ENCODE assay signal across 33 mouse cellular contexts in genomic region chr7:43326223-43326780, GRCm38 (mm10). TPM values are rescaled to one million over a fixed set of nuclear protein-coding genes. Genes with fewer than 3 reads are reported as not detected.
DNase-seq lines count a peak whose midpoint lies in the region; ATAC-seq and TF ChIP-seq lines count a peak whose summit lies in the region.
"Had no signal": no experiment of that assay in that cellular context is flagged by ENCODE, and none has a peak within 500 bp of the region (broad histone marks: within the 10 kb centered on the region; RNA-seq: fewer than 3 reads in every experiment).

No protein-coding gene starts in this region.

- no peak overlapping the region for H3K4me2 ChIP-seq in midbrain, postnatal 0 days (ENCODE audit: low read depth, low read length, poor library complexity, severe bottlenecking)
- no peak overlapping the region for H3K4me2 ChIP-seq in heart, embryonic 12.5 days
- H3K4me2 ChIP-seq: embryonic facial prominence, embryonic 13.5 days; hindbrain, embryonic 14.5 days; limb, embryonic 13.5 days; liver, embryonic 12.5 days; midbrain, embryonic 12.5 days had no signal

- no peaks in the 10 kb centered on the region for H3K36me3 ChIP-seq in ES-E14 (ENCODE audit: control insufficient read depth, insufficient read depth, low read length, poor library complexity, severe bottlenecking)
- no peaks in the 10 kb centered on the region for H3K36me3 ChIP-seq in midbrain, postnatal 0 days (ENCODE audit: insufficient read depth, low read length)
- H3K36me3 ChIP-seq in heart, embryonic 12.5 days: no peaks in the 10 kb centered on the region
- H3K36me3 ChIP-seq: embryonic facial prominence, embryonic 13.5 days; G1E; limb, embryonic 13.5 days; liver, embryonic 12.5 days; midbrain, embryonic 12.5 days had no signal

- H3K27ac ChIP-seq in ES-E14 (ENCODE audit: insufficient read depth, low read depth, low read length, poor library complexity, severe bottlenecking): no peak overlapping the region; the same call in 1 of the 2 replicates
- H3K27ac ChIP-seq in midbrain, postnatal 0 days (ENCODE audit: low read depth, low read length): no peak overlapping the region
- H3K27ac ChIP-seq in heart, embryonic 12.5 days (ENCODE audit: poor library complexity, severe bottlenecking): no peak overlapping the region
- H3K27ac ChIP-seq: embryonic facial prominence, embryonic 13.5 days; hindbrain, embryonic 14.5 days; kidney, postnatal 0 days; limb, embryonic 13.5 days; liver, embryonic 12.5 days; midbrain, embryonic 12.5 days had no signal

- in situ Hi-C loops in ES-E14 (cut with MboI; ENCODE audit: low sequenced_read_pairs in 2 of 2, unreplicated experiment in 2 of 2): no loop called here

- H3K4me3 ChIP-seq in ES-E14 (ENCODE audit: insufficient read depth in 1 of 2, low read depth in 1 of 2, low read length in 2 of 2, poor library complexity in 1 of 2, severe bottlenecking in 1 of 2): peak overlapping the region; percentile 38 to 49
- H3K4me3 ChIP-seq in midbrain, postnatal 0 days (ENCODE audit: low read depth, low read length): no peak overlapping the region
- no peak overlapping the region for H3K4me3 ChIP-seq in heart, embryonic 12.5 days
- H3K4me3 ChIP-seq: embryonic facial prominence, embryonic 13.5 days; erythroblast, embryonic 14.5 days; limb, embryonic 13.5 days; liver, embryonic 12.5 days; midbrain, embryonic 12.5 days had no signal

- H3K4me1 ChIP-seq in ES-E14 (ENCODE audit: control insufficient read depth in 2 of 2, insufficient read depth in 2 of 2, low read length in 2 of 2, poor library complexity in 1 of 2): peaks cover 2% of the 10 kb centered on the region in 2 experiments; a peak in 2 of 4 replicates
- H3K4me1 ChIP-seq in midbrain, postnatal 0 days (ENCODE audit: insufficient read depth, low read length): no peaks in the 10 kb centered on the region
- H3K4me1 ChIP-seq in heart, embryonic 12.5 days (replicated peaks): no peaks in the 10 kb centered on the region
- H3K4me1 ChIP-seq: embryonic facial prominence, embryonic 13.5 days; limb, embryonic 13.5 days; liver, embryonic 12.5 days; midbrain, embryonic 12.5 days had no signal

- H3K27me3 ChIP-seq in midbrain, postnatal 0 days (ENCODE audit: insufficient read depth, low read length): no peaks in the 10 kb centered on the region
- H3K27me3 ChIP-seq in heart, embryonic 12.5 days (replicated peaks): no peaks in the 10 kb centered on the region
- H3K27me3 ChIP-seq: embryonic facial prominence, embryonic 13.5 days; limb, embryonic 13.5 days; liver, embryonic 12.5 days; midbrain, embryonic 12.5 days had no signal

- no peak for TF ChIP-seq CTCF in midbrain, postnatal 0 days (IDR thresholded peaks at IDR 0.05)

- peak; percentile 40 to 64 for DNase-seq in right cerebral cortex, postnatal 10 days (ENCODE audit: low spot score in 2 of 2)
- DNase-seq in right cerebral cortex, postnatal 25 days: no peak
- DNase-seq in ES-E14 (ENCODE audit: low read depth, low spot score): no peak
- peak; percentile 17 to 46 for DNase-seq in layer of hippocampus, adult 8-10 months (ENCODE audit: low spot score in 2 of 2)
- no peak for DNase-seq in midbrain, postnatal 0 days (ENCODE audit: low spot score)
- DNase-seq in thymus, postnatal 4 days: no peak
- DNase-seq: adrenal gland, adult 8-10 months; cerebellum, adult 2 months; cerebellum, postnatal 36 days; embryo, embryonic 11 days; gastrocnemius, postnatal 14 days; heart, adult 18-20 months; kidney, adult 2 months; lung, adult 2 months; lung, postnatal 14 days; right cerebral cortex, postnatal 14 days; thymus, postnatal 25 days had no signal

- no peak for ATAC-seq in midbrain, postnatal 0 days (ENCODE audit: low FRiP score)
- no peak for ATAC-seq in heart, embryonic 12.5 days (ENCODE audit: insufficient number of reproducible peaks, low FRiP score)
- ATAC-seq: activated CD4-positive, CD25-positive, alpha-beta regulatory T cell, adult 4 months; forebrain, embryonic 14.5 days; inflammation-experienced regulatory T-cells, adult 6 months; liver, embryonic 12.5 days; Patski had no signal

- 54% methylated on average over 10 of the region's 10 CpGs for WGBS in midbrain, postnatal 0 days
- WGBS in heart, embryonic 12.5 days: 52% methylated on average over 10 of the region's 10 CpGs

- H3K9me3 ChIP-seq in ES-E14 (ENCODE audit: control insufficient read depth, insufficient read depth, low read depth, low read length): no peaks in the 10 kb centered on the region
- no peaks in the 10 kb centered on the region for H3K9me3 ChIP-seq in midbrain, postnatal 0 days (ENCODE audit: low read length)
- H3K9me3 ChIP-seq in heart, embryonic 12.5 days (replicated peaks): no peaks in the 10 kb centered on the region
- H3K9me3 ChIP-seq: embryonic facial prominence, embryonic 13.5 days; G1E; limb, embryonic 13.5 days; liver, embryonic 12.5 days; midbrain, embryonic 12.5 days had no signal

- H3K9ac ChIP-seq in ES-E14 (ENCODE audit: insufficient read depth, low read depth, low read length, poor library complexity, severe bottlenecking): peak overlapping the region; percentile 64
- no peak overlapping the region for H3K9ac ChIP-seq in midbrain, postnatal 0 days (replicated peaks; ENCODE audit: low read length, poor library complexity, severe bottlenecking)
- no peak overlapping the region for H3K9ac ChIP-seq in heart, embryonic 12.5 days
- H3K9ac ChIP-seq: embryonic facial prominence, embryonic 13.5 days; hindbrain, embryonic 14.5 days; limb, embryonic 13.5 days; liver, embryonic 12.5 days; midbrain, embryonic 12.5 days had no signal

TF ChIP-seq in ES-E14, 5 proteins besides CTCF, POLR2A, EP300 and RAD21:
- no peak for TF ChIP-seq ZC3H11A (IDR thresholded peaks at IDR 0.05; ENCODE audit: borderline replicate concordance, low read depth, low read length)
- no peak for TF ChIP-seq ZNF384 (IDR thresholded peaks at IDR 0.05; ENCODE audit: low read depth, low read length)

RNA-seq across cellular contexts. Expression of gene Zfp715, which starts 13.2 kb away (rescaled TPM):
- total RNA-seq in ES-E14 (2012; rRNA removed): 12.9 and 13.6 TPM in 2 replicates
- total RNA-seq in layer of hippocampus, adult 8-10 months (2022): 10 to 100 TPM; 22.7 to 26.8 (median 25.6) TPM
- total RNA-seq in midbrain, postnatal 0 days (2014; rRNA removed): 25.8 and 33.1 TPM in 2 replicates
- polyA plus RNA-seq in midbrain, postnatal 0 days (2015; fragmentation: Nextera tagmentation; extraction: Ambion mirVana): 16.5 and 17.1 TPM in 2 replicates
- polyA plus RNA-seq in heart, embryonic 12.5 days (2016; fragmentation: Nextera tagmentation; extraction: Ambion mirVana): 10.6 and 11.3 TPM in 2 replicates

RNA-seq across cellular contexts. Expression of gene Siglecf, which starts 24.8 kb away (rescaled TPM):
- total RNA-seq in ES-E14 (2012; rRNA removed): 0.49 and 1.1 TPM in 2 replicates
- 1 to 10 TPM in 2 of 4 experiments, under 1 TPM in 2; 0.68 to 2.8 (median 1.7) TPM for total RNA-seq in layer of hippocampus, adult 8-10 months (2022)
- total RNA-seq in midbrain, postnatal 0 days (2014; rRNA removed): 0.09 and 0.22 TPM in 2 replicates
- 0.11 and 0.26 TPM in 2 replicates for polyA plus RNA-seq in midbrain, postnatal 0 days (2015; fragmentation: Nextera tagmentation; extraction: Ambion mirVana)
- polyA plus RNA-seq in heart, embryonic 12.5 days (2016; fragmentation: Nextera tagmentation; extraction: Ambion mirVana): 0.08 and 0.18 TPM in 2 replicates
- total RNA-seq: adrenal gland, adult 8-10 months; gastrocnemius, postnatal 14 days; heart, adult 18-20 months; heart, postnatal 25 days had no signal
- polyA plus RNA-seq: activated CD4-positive, CD25-positive, alpha-beta regulatory T cell, adult 4 months; C2C12; erythroblast, embryonic 14.5 days; forebrain, embryonic 14.5 days; inflammation-experienced regulatory T-cells, adult 6 months; kidney, postnatal 0 days; Patski; stomach, embryonic 14.5 days had no signal

Comparison
In these comparisons a context has a peak if more than half of its experiments do, and no peak if none do; other contexts are left out.
1. DNase-seq: peak in right cerebral cortex, postnatal 10 days (2 of 2) and layer of hippocampus, adult 8-10 months (2 of 2); none in right cerebral cortex, postnatal 25 days (single experiment), ES-E14 (single experiment), midbrain, postnatal 0 days (single experiment) and thymus, postnatal 4 days (single experiment).
2. H3K4me3 ChIP-seq: peak in ES-E14 (2 of 2); none in midbrain, postnatal 0 days (single experiment) and heart, embryonic 12.5 days (single experiment).